In the genomic region with DNA sequence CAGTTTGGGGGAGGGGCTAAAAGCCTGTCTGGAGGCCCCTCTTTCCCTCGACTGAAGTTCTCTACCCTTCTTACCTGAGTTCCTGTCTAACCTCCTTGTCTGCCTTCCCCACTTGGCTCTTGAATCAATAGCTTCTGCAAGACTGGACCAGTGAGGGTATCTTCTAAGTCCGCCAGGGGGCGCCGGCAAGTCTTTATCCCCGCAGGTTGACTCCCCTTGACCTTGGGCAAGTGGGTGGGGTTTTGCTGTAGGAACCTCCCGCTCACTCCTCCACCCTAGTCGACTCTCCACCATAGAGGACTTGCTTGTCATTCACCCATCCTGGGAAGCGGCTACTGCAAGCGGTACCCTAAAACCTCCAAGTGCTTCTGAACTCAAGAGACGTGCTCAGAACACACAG, we compare ENCODE assay signal across 8 mouse cellular contexts. TPM values are rescaled to one million over a fixed set of nuclear protein-coding genes. Genes with fewer than 3 reads are reported as not detected.
DNase-seq lines count a peak whose midpoint lies in the region; ATAC-seq and TF ChIP-seq lines count a peak whose summit lies in the region.

No protein-coding gene starts in this region.

- no peak for ATAC-seq in intestine, embryonic 14.5 days (replicated peaks; ENCODE audit: low FRiP score, low TSS enrichment, low read depth)
- no peak for ATAC-seq in intestine, embryonic 16.5 days
- ATAC-seq in frontal cortex, adult (ENCODE audit: low TSS enrichment), result peak; percentile 39; the same call in 1 of the 2 replicates
- ATAC-seq in hindbrain, embryonic 15.5 days (ENCODE audit: low FRiP score, low read depth), result no peak
- ATAC-seq in midbrain, embryonic 14.5 days (ENCODE audit: low FRiP score, low TSS enrichment), result no peak

- no peak overlapping the region for H3K4me3 ChIP-seq in intestine, embryonic 14.5 days (ENCODE audit: low read depth, low read length)
- H3K4me3 ChIP-seq in intestine, embryonic 16.5 days (ENCODE audit: low read length), result no peak overlapping the region
- H3K4me3 ChIP-seq in hindbrain, embryonic 15.5 days, result no peak overlapping the region; the same call in 1 of the 2 replicates
- no peak overlapping the region for H3K4me3 ChIP-seq in midbrain, embryonic 14.5 days (replicated peaks; ENCODE audit: low read depth, low read length)
- no peak overlapping the region for H3K4me3 ChIP-seq in spleen, adult 2 months (ENCODE audit: extremely low read depth, insufficient read depth, insufficient read length)

- intact Hi-C loops in left cerebral cortex, postnatal 14 days (cut with DNase I), result loop anchor here (5.0 to 10.0 kb wide), 3 partner anchors 195 to 403 kb away; no protein-coding TSS in a partner anchor

- WGBS in intestine, embryonic 14.5 days, result 8% methylated on average over 10 of the region's 10 CpGs
- 8% methylated on average over 10 of the region's 10 CpGs for WGBS in intestine, embryonic 16.5 days
- WGBS in hindbrain, embryonic 15.5 days, result 14% methylated on average over 10 of the region's 10 CpGs
- WGBS in midbrain, embryonic 14.5 days, result 11% methylated on average over 10 of the region's 10 CpGs
- 15% methylated on average over 10 of the region's 10 CpGs for whole genome bisulfite sequencing in spleen, adult 2 months

- no peak overlapping the region for H3K27ac ChIP-seq in intestine, embryonic 14.5 days (ENCODE audit: low read depth)
- no peak overlapping the region for H3K27ac ChIP-seq in intestine, embryonic 16.5 days (ENCODE audit: low read length)
- H3K27ac ChIP-seq in hindbrain, embryonic 15.5 days (replicated peaks), result no peak overlapping the region
- H3K27ac ChIP-seq in midbrain, embryonic 14.5 days (replicated peaks; ENCODE audit: low read depth, low read length), result no peak overlapping the region
- H3K27ac ChIP-seq in spleen, adult 2 months (ENCODE audit: insufficient read depth, low read length), result no peak overlapping the region

- H3K9me3 ChIP-seq in intestine, embryonic 14.5 days (ENCODE audit: control insufficient read depth, low read length), result no peaks in the 10 kb centered on the region
- H3K9me3 ChIP-seq in intestine, embryonic 16.5 days (ENCODE audit: control insufficient read depth, low read length), result no peaks in the 10 kb centered on the region
- no peaks in the 10 kb centered on the region for H3K9me3 ChIP-seq in hindbrain, embryonic 15.5 days
- no peaks in the 10 kb centered on the region for H3K9me3 ChIP-seq in midbrain, embryonic 14.5 days (ENCODE audit: control insufficient read depth, low read length)

- H3K36me3 ChIP-seq in intestine, embryonic 14.5 days (ENCODE audit: control insufficient read depth, insufficient read depth, low read length), result no peaks in the 10 kb centered on the region
- no peaks in the 10 kb centered on the region for H3K36me3 ChIP-seq in intestine, embryonic 16.5 days (ENCODE audit: control insufficient read depth, insufficient read depth, low read length)
- no peaks in the 10 kb centered on the region for H3K36me3 ChIP-seq in hindbrain, embryonic 15.5 days
- H3K36me3 ChIP-seq in midbrain, embryonic 14.5 days (ENCODE audit: control insufficient read depth, insufficient read depth, low read length), result no peaks in the 10 kb centered on the region
- no peaks in the 10 kb centered on the region for H3K36me3 ChIP-seq in spleen, adult 2 months (ENCODE audit: control insufficient read depth, insufficient read depth, low read length)

- peak; percentile 79 for DNase-seq in intestine, embryonic 14.5 days (ENCODE audit: low spot score)
- peak; percentile 71 for DNase-seq in c-Kit-positive CD71-positive TER-119-negative erythroid progenitor cells, embryonic 14.5 days (ENCODE audit: low read depth)
- peak; percentile 79 to 84 for DNase-seq in left cerebral cortex, postnatal 14 days (ENCODE audit: low spot score in 2 of 2)
- DNase-seq in midbrain, embryonic 14.5 days, result peak; percentile 72
- peak; percentile 74 to 81 for DNase-seq in spleen, adult 2 months (ENCODE audit: low read depth in 1 of 2, low spot score in 2 of 2)

- peak; percentile 77; the same call in 1 of the 2 replicates for TF ChIP-seq CTCF in spleen, adult 2 months (IDR thresholded peaks at IDR 0.05; ENCODE audit: extremely low read depth, insufficient read depth, insufficient read length, insufficient replicate concordance)

- TF ChIP-seq POLR2A in spleen, adult 2 months (IDR thresholded peaks at IDR 0.05; ENCODE audit: low read depth, low read length), result no peak

- no peaks in the 10 kb centered on the region for H3K4me1 ChIP-seq in intestine, embryonic 14.5 days (replicated peaks; ENCODE audit: control insufficient read depth, insufficient read depth, low read length)
- H3K4me1 ChIP-seq in intestine, embryonic 16.5 days (ENCODE audit: control insufficient read depth, insufficient read depth, low read length), result peaks cover 8% of the 10 kb centered on the region
- H3K4me1 ChIP-seq in hindbrain, embryonic 15.5 days (replicated peaks), result peaks cover 21% of the 10 kb centered on the region
- H3K4me1 ChIP-seq in midbrain, embryonic 14.5 days (ENCODE audit: control insufficient read depth, insufficient read depth, low read length), result 0 out of 2 replicates have a peak, but pooled peaks cover 6% of the 10 kb centered on the region
- peaks cover 6% of the 10 kb centered on the region; the same call in 1 of the 2 replicates for H3K4me1 ChIP-seq in spleen, adult 2 months (ENCODE audit: control insufficient read depth, insufficient read depth, insufficient read length)

- no peak overlapping the region for H3K9ac ChIP-seq in intestine, embryonic 14.5 days (ENCODE audit: low read length)
- H3K9ac ChIP-seq in intestine, embryonic 16.5 days (ENCODE audit: low read depth, low read length), result no peak overlapping the region
- H3K9ac ChIP-seq in hindbrain, embryonic 15.5 days, result no peak overlapping the region
- H3K9ac ChIP-seq in midbrain, embryonic 14.5 days (replicated peaks; ENCODE audit: low read length), result no peak overlapping the region

- peaks cover 57% of the 10 kb centered on the region for H3K27me3 ChIP-seq in intestine, embryonic 14.5 days (replicated peaks; ENCODE audit: control insufficient read depth, insufficient read depth, low read length)
- H3K27me3 ChIP-seq in intestine, embryonic 16.5 days (replicated peaks; ENCODE audit: control insufficient read depth, insufficient read depth, low read length), result peaks cover 59% of the 10 kb centered on the region
- peaks cover 42% of the 10 kb centered on the region for H3K27me3 ChIP-seq in hindbrain, embryonic 15.5 days
- peaks cover 30% of the 10 kb centered on the region for H3K27me3 ChIP-seq in midbrain, embryonic 14.5 days (ENCODE audit: control insufficient read depth, insufficient read depth, low read length)
- peaks cover 25% of the 10 kb centered on the region for H3K27me3 ChIP-seq in spleen, adult 2 months (ENCODE audit: control insufficient read depth, insufficient read depth, low read length)

- no peak overlapping the region for H3K4me2 ChIP-seq in intestine, embryonic 14.5 days (ENCODE audit: low read length)
- H3K4me2 ChIP-seq in intestine, embryonic 16.5 days (ENCODE audit: low read depth, low read length), result no peak overlapping the region
- peak overlapping the region; percentile 93 for H3K4me2 ChIP-seq in hindbrain, embryonic 15.5 days
- H3K4me2 ChIP-seq in midbrain, embryonic 14.5 days (ENCODE audit: low read length), result peak overlapping the region; percentile 25; the same call in 1 of the 2 replicates

RNA-seq across cellular contexts. Expression of a gene that starts 2.4 kb away (rescaled TPM):
- not detected in 2 replicates for polyA plus RNA-seq in intestine, embryonic 14.5 days (2014; fragmentation: Nextera tagmentation; extraction: Ambion mirVana)
- polyA plus RNA-seq in intestine, embryonic 16.5 days (2015; fragmentation: Nextera tagmentation; extraction: Ambion mirVana), result 0.05 TPM in 1 of 2 replicates, not detected in the other
- polyA plus RNA-seq in hindbrain, embryonic 15.5 days (2015; fragmentation: Nextera tagmentation; extraction: Ambion mirVana), result 0.64 and 0.73 TPM in 2 replicates
- total RNA-seq in left cerebral cortex, postnatal 14 days (2021), result 100 to 1,000 TPM in 1 of 2 experiments, 10 to 100 TPM in 1; 85.0 to 100 TPM
- polyA plus RNA-seq in midbrain, embryonic 14.5 days (2014; fragmentation: Nextera tagmentation; extraction: Ambion mirVana), result 0.75 and 1.5 TPM in 2 replicates
- 18.9 and 23.7 TPM in 2 replicates for polyA plus RNA-seq in spleen, adult 2 months (2012; rRNA removed)

RNA-seq across cellular contexts. Expression of a gene that starts 25.3 kb away (rescaled TPM):
- polyA plus RNA-seq in intestine, embryonic 14.5 days (2014; fragmentation: Nextera tagmentation; extraction: Ambion mirVana), result 67.2 and 69.6 TPM in 2 replicates
- 43.0 and 47.8 TPM in 2 replicates for polyA plus RNA-seq in intestine, embryonic 16.5 days (2015; fragmentation: Nextera tagmentation; extraction: Ambion mirVana)
- 76.2 and 76.7 TPM in 2 replicates for polyA plus RNA-seq in hindbrain, embryonic 15.5 days (2015; fragmentation: Nextera tagmentation; extraction: Ambion mirVana)
- 10 to 100 TPM; 41.9 to 42.6 TPM for total RNA-seq in left cerebral cortex, postnatal 14 days (2021)
- 73.9 and 100 TPM in 2 replicates for polyA plus RNA-seq in midbrain, embryonic 14.5 days (2014; fragmentation: Nextera tagmentation; extraction: Ambion mirVana)
- 10.4 and 17.7 TPM in 2 replicates for polyA plus RNA-seq in spleen, adult 2 months (2012; rRNA removed)

RNA-seq across cellular contexts. Expression of a gene that starts 34.5 kb away (rescaled TPM):
- polyA plus RNA-seq in intestine, embryonic 14.5 days (2014; fragmentation: Nextera tagmentation; extraction: Ambion mirVana), result 125 and 136 TPM in 2 replicates
- polyA plus RNA-seq in intestine, embryonic 16.5 days (2015; fragmentation: Nextera tagmentation; extraction: Ambion mirVana), result 141 and 160 TPM in 2 replicates
- polyA plus RNA-seq in hindbrain, embryonic 15.5 days (2015; fragmentation: Nextera tagmentation; extraction: Ambion mirVana), result 112 and 116 TPM in 2 replicates
- total RNA-seq in left cerebral cortex, postnatal 14 days (2021), result 10 to 100 TPM; 93.4 TPM
- 114 and 122 TPM in 2 replicates for polyA plus RNA-seq in midbrain, embryonic 14.5 days (2014; fragmentation: Nextera tagmentation; extraction: Ambion mirVana)
- 101 and 146 TPM in 2 replicates for polyA plus RNA-seq in spleen, adult 2 months (2012; rRNA removed)

RNA-seq across cellular contexts. Expression of a gene that starts 53.8 kb away (rescaled TPM):
- not detected in 2 replicates for polyA plus RNA-seq in intestine, embryonic 14.5 days (2014; fragmentation: Nextera tagmentation; extraction: Ambion mirVana)
- polyA plus RNA-seq in intestine, embryonic 16.5 days (2015; fragmentation: Nextera tagmentation; extraction: Ambion mirVana), result 4.1 TPM in 1 of 2 replicates, not detected in the other
- polyA plus RNA-seq in hindbrain, embryonic 15.5 days (2015; fragmentation: Nextera tagmentation; extraction: Ambion mirVana), result not detected in 2 replicates
- 10 to 100 TPM; 18.7 to 25.4 TPM for total RNA-seq in left cerebral cortex, postnatal 14 days (2021)
- polyA plus RNA-seq in midbrain, embryonic 14.5 days (2014; fragmentation: Nextera tagmentation; extraction: Ambion mirVana), result 2.1 TPM in 1 of 2 replicates, not detected in the other
- not detected in 2 replicates for polyA plus RNA-seq in spleen, adult 2 months (2012; rRNA removed)

RNA-seq across cellular contexts. Expression of a gene that starts 55.6 kb away (rescaled TPM):
- polyA plus RNA-seq in intestine, embryonic 14.5 days (2014; fragmentation: Nextera tagmentation; extraction: Ambion mirVana), result 32.0 and 38.8 TPM in 2 replicates
- polyA plus RNA-seq in intestine, embryonic 16.5 days (2015; fragmentation: Nextera tagmentation; extraction: Ambion mirVana), result 26.0 and 29.1 TPM in 2 replicates
- 34.9 and 36.4 TPM in 2 replicates for polyA plus RNA-seq in hindbrain, embryonic 15.5 days (2015; fragmentation: Nextera tagmentation; extraction: Ambion mirVana)
- 10 to 100 TPM; 30.7 to 31.4 TPM for total RNA-seq in left cerebral cortex, postnatal 14 days (2021)
- polyA plus RNA-seq in midbrain, embryonic 14.5 days (2014; fragmentation: Nextera tagmentation; extraction: Ambion mirVana), result 28.1 and 41.7 TPM in 2 replicates
- 11.7 and 13.1 TPM in 2 replicates for polyA plus RNA-seq in spleen, adult 2 months (2012; rRNA removed)

Comparison
In these comparisons a context has a peak if more than half of its experiments do, and no peak if none do; other contexts are left out.
1. H3K4me2 ChIP-seq: peak in hindbrain, embryonic 15.5 days (single experiment) and midbrain, embryonic 14.5 days (single experiment); none in intestine, embryonic 14.5 days (single experiment) and intestine, embryonic 16.5 days (single experiment).
2. Peak in every context shown above with its lines, with median percentiles within 50 percentile points of each other: DNase-seq.